Mouse (Mus musculus): ENCODE measurements around the gene Limk1.

- TF ChIP-seq CTCF (IDR thresholded peaks at IDR 0.05; ENCODE audit: low read depth) = no peak
- TF ChIP-seq EP300 (IDR thresholded peaks at IDR 0.05; ENCODE audit: low read depth) = no peak
Observed at GRCm38 (mm10) chr5:134677491-134677890, 10.9 kb downstream of the Limk1 start.
